In genomic region chr11:4122742-4123579, GRCm38 (mm10) we compare ENCODE assay signal across 9 mouse cellular contexts. TPM values are rescaled to one million over a fixed set of nuclear protein-coding genes. Genes with fewer than 3 reads are reported as not detected.
DNase-seq lines count a peak whose midpoint lies in the region; ATAC-seq lines count a peak whose summit lies in the region.
"Had no signal": no experiment of that assay in that cellular context is flagged by ENCODE, and none has a peak within 500 bp of the region (broad histone marks: within the 10 kb centered on the region; RNA-seq: fewer than 3 reads in every experiment).

Gene Sec14l2 (minus strand): TSS chr11:4123415.

- H3K27me3 ChIP-seq in liver, embryonic 12.5 days (replicated peaks): peaks cover 30% of the 10 kb centered on the region
- H3K27me3 ChIP-seq in splenic B cell, adult 2 months (ENCODE audit: control insufficient read depth, insufficient read depth, low read length, poor library complexity, severe bottlenecking): no peaks in the 10 kb centered on the region
- H3K27me3 ChIP-seq in forebrain, embryonic 15.5 days: no peaks in the 10 kb centered on the region; the same call in 1 of the 2 replicates

- peak; percentile 83 for ATAC-seq in activated CD4-positive, CD25-positive, alpha-beta regulatory T cell, adult 4 months
- peak; percentile 47; the same call in 1 of the 2 replicates for ATAC-seq in liver, embryonic 12.5 days
- ATAC-seq in forebrain, embryonic 15.5 days (replicated peaks): no peak

- H3K9me3 ChIP-seq in liver, embryonic 12.5 days (replicated peaks): peaks cover 11% of the 10 kb centered on the region; the same call in 1 of the 2 replicates
- H3K9me3 ChIP-seq in forebrain, embryonic 15.5 days: no peaks in the 10 kb centered on the region

- H3K4me3 ChIP-seq in liver, embryonic 12.5 days: peak within 1 kb of the TSS; percentile 14
- H3K4me3 ChIP-seq in forebrain, embryonic 15.5 days: no peak within 1 kb of the TSS
- H3K4me3 ChIP-seq: midbrain, embryonic 10.5 days had no signal

- DNase-seq in layer of hippocampus, adult 8-10 months (ENCODE audit: low spot score in 2 of 2): no peak
- DNase-seq in layer of hippocampus, adult 11-12 months (ENCODE audit: low spot score): no peak
- peak; percentile 70 for DNase-seq in splenic B cell, adult 2 months (ENCODE audit: low read depth, low spot score)
- DNase-seq in gastrocnemius, adult 8-10 months (ENCODE audit: low spot score in 2 of 2): no peak
- no peak for DNase-seq in right cerebral cortex, postnatal 10 days (ENCODE audit: low spot score in 2 of 2)

- H3K36me3 ChIP-seq in liver, embryonic 12.5 days: no peaks in the 10 kb centered on the region
- no peaks in the 10 kb centered on the region for H3K36me3 ChIP-seq in splenic B cell, adult 2 months (ENCODE audit: control insufficient read depth, insufficient read depth, low read length, poor library complexity, severe bottlenecking)
- no peaks in the 10 kb centered on the region for H3K36me3 ChIP-seq in forebrain, embryonic 15.5 days
- H3K36me3 ChIP-seq: midbrain, embryonic 10.5 days had no signal

- H3K9ac ChIP-seq in liver, embryonic 12.5 days: peak within 1 kb of the TSS; percentile 28; the same call in 1 of the 2 replicates
- H3K9ac ChIP-seq in forebrain, embryonic 15.5 days (replicated peaks): no peak within 1 kb of the TSS

- H3K4me1 ChIP-seq in liver, embryonic 12.5 days: peaks cover 36% of the 10 kb centered on the region
- H3K4me1 ChIP-seq in forebrain, embryonic 15.5 days: peaks cover 10% of the 10 kb centered on the region

- H3K4me2 ChIP-seq in liver, embryonic 12.5 days: peak within 1 kb of the TSS; percentile 46
- H3K4me2 ChIP-seq in forebrain, embryonic 15.5 days (replicated peaks): no peak within 1 kb of the TSS

- 40% methylated on average over 10 of the region's 10 CpGs for WGBS in liver, embryonic 12.5 days (ENCODE audit: insufficient replicate concordance)
- WGBS in forebrain, embryonic 15.5 days: 65% methylated on average over 10 of the region's 10 CpGs

- peak within 1 kb of the TSS; percentile 41 for H3K27ac ChIP-seq in liver, embryonic 12.5 days
- no peak within 1 kb of the TSS for H3K27ac ChIP-seq in forebrain, embryonic 15.5 days (replicated peaks)
- H3K27ac ChIP-seq: midbrain, embryonic 10.5 days had no signal

RNA-seq across cellular contexts. Expression of gene Sec14l2, which starts in this region (rescaled TPM):
- 10 to 100 TPM; 52.3 to 62.7 (median 57.1) TPM for total RNA-seq in layer of hippocampus, adult 8-10 months (2022)
- 1 to 10 TPM in 1 of 2 experiments, under 1 TPM in 1; 0.48 to 1.2 TPM for polyA plus RNA-seq in activated CD4-positive, CD25-positive, alpha-beta regulatory T cell, adult 4 months (2017; shearing (Covaris generic))
- polyA plus RNA-seq in liver, embryonic 12.5 days (2016; fragmentation: Nextera tagmentation; extraction: Ambion mirVana): 5.4 and 5.9 TPM in 2 replicates
- under 1 TPM in 3 of 4 experiments, not detected in 1; 0.11 to 0.46 (median 0.24) TPM for total RNA-seq in gastrocnemius, adult 8-10 months (2022)
- 1.5 and 2.4 TPM in 2 replicates for polyA plus RNA-seq in forebrain, embryonic 15.5 days (2015; fragmentation: Nextera tagmentation; extraction: Ambion mirVana)

Comparison
In these comparisons a context has a peak if more than half of its experiments do, and no peak if none do; other contexts are left out.
1. RNA of gene Sec14l2 (total RNA-seq): 52.3 to 62.7 TPM in layer of hippocampus, adult 8-10 months; 0.11 to 0.46 TPM in gastrocnemius, adult 8-10 months; every median in the first group is over 10 times any median in the second.